Mouse (Mus musculus): Measurements from ENCODE around the gene Tarbp1. TPM values are rescaled to one million over a fixed set of nuclear protein-coding genes. Genes with fewer than 3 reads are reported as not detected.
"Not testable (repeated sequence)": the region's sequence is repeated elsewhere in the genome, so short reads cannot be mapped to it uniquely, and the experiment has no call there.

The Tarbp1 gene
- polyA plus RNA-seq, 1 experiment from 2014 or later: 1.1 TPM

DNA sequence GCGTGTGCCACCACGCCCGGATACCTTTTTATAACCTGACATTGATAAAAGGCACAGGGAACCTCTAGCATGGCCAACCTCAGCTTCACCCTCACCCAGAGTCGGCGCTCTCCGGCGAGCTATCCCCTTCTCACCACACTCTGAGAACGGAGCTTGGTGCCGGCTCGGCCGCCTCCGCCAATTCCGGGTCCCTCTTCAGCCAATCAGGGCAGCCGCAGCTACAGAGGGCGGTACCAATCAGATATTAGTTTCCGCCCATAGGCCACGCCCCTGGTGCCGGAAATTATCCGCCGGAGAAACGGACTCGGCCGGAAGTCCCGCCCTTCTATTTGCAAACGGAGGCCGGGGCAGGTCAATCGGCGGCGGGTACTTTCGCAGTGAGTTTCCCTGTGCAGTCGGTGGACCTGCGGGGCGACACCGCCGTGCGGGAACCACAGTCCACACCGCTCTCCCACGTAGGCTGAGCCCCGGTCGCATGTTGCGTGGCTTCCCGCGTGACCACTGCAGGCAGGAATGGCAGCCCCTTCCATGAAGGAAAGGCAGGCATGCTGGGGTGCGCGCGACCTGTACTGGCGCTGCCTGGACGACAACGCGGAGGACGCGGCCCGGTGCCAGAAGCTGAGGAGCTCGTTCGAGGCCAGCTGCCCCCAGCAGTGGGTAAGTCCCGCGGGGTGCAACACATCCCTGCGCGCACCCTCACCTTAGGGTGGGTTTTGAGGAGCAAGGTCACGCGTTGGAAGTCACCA is 52.5 kb downstream of the Tarbp1 start, which contains the start of gene Coa6:
Gene Coa6 (plus strand): TSS at position 342 of the 746 bp plus-strand sequence.
- TF ChIP-seq EP300 (optimal IDR thresholded peaks at IDR 0.05) (no peak), CTCF (IDR thresholded peaks at IDR 0.05; ENCODE audit: low read depth) (0 out of 2 replicates have a peak, but pooled peaks have one; percentile 7)
- peak; percentile 98 for ATAC-seq (ENCODE audit: low FRiP score, low TSS enrichment)
- Histone ChIP-seq H3K9ac (ENCODE audit: low read length) (peak within 1 kb of the TSS; percentile 87), H3K27me3 (ENCODE audit: control insufficient read depth, insufficient read depth, low read length) (no peaks in the 10 kb centered on the region), H3K4me2 (replicated peaks; ENCODE audit: low read depth) (peak within 1 kb of the TSS; percentile 92), H3K36me3 (ENCODE audit: control insufficient read depth, insufficient read depth, low read length) (peaks cover 11% of the 10 kb centered on the region), H3K4me3 (ENCODE audit: low read depth, low read length) (peak within 1 kb of the TSS; percentile 91), H3K9me3 (ENCODE audit: control insufficient read depth, low read length) (no peaks in the 10 kb centered on the region), H3K4me1 (replicated peaks; ENCODE audit: control insufficient read depth, insufficient read depth) (no peaks in the 10 kb centered on the region), H3K27ac (replicated peaks) (peak within 1 kb of the TSS; percentile 90)
- under 1% methylated on average over 61 of the region's 61 CpGs for WGBS
- DNase-seq (ENCODE audit: low spot score): peak; percentile 98

GRCm38 (mm10) chr8:126420834-126421233 is 54.0 kb downstream of the Tarbp1 start:
- Histone ChIP-seq H3K27ac (replicated peaks) (no peak overlapping the region), H3K4me2 (replicated peaks; ENCODE audit: low read depth) (no peak overlapping the region), H3K9me3 (ENCODE audit: control insufficient read depth, low read length) (no peaks in the 10 kb centered on the region), H3K27me3 (ENCODE audit: control insufficient read depth, insufficient read depth, low read length) (no peaks in the 10 kb centered on the region), H3K4me1 (replicated peaks; ENCODE audit: control insufficient read depth, insufficient read depth) (no peaks in the 10 kb centered on the region), H3K4me3 (ENCODE audit: low read depth, low read length) (no peak overlapping the region), H3K36me3 (ENCODE audit: control insufficient read depth, insufficient read depth, low read length) (peaks cover under 1% of the 10 kb centered on the region; the same call in 1 of the 2 replicates), H3K9ac (ENCODE audit: low read length) (no peak overlapping the region)
- WGBS: 75% methylated on average over 3 of the region's 3 CpGs
- no peak for DNase-seq (ENCODE audit: low spot score)
- ATAC-seq (ENCODE audit: low FRiP score, low TSS enrichment): no peak
- no peak for TF ChIP-seq EP300 (optimal IDR thresholded peaks at IDR 0.05)
- TF ChIP-seq CTCF (IDR thresholded peaks at IDR 0.05; ENCODE audit: low read depth): no peak

DNA sequence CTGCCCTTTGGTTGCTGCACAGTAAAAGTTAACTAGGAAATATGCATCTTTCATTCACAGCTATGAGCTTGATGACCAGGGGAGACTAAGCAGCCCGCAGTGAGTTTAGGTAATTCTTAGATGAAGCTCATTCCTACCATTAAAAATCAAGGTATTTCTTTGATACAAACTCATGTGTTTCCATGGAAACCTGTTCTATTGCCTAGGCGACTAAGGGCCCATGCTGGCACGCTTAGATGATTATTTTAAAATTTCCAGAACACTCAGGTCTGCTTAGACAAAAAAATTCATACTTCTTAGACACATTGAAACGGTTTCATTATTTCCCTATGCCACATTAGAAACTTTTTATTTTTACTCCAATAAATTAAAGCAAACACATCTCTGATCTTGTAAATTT is 69.8 kb downstream of the Tarbp1 start:
- WGBS: 73% methylated on average over 4 of the region's 4 CpGs
- H3K27ac ChIP-seq (replicated peaks): no peak overlapping the region
- no peak for TF ChIP-seq CTCF (IDR thresholded peaks at IDR 0.05; ENCODE audit: low read depth)

GRCm38 (mm10) chr8:126404550-126404949 is 70.3 kb downstream of the Tarbp1 start:
- not testable (repeated sequence) for H3K4me1 ChIP-seq (replicated peaks; ENCODE audit: control insufficient read depth, insufficient read depth); H3K4me3 ChIP-seq (ENCODE audit: low read depth, low read length); H3K27me3 ChIP-seq (ENCODE audit: control insufficient read depth, insufficient read depth, low read length); H3K9me3 ChIP-seq (ENCODE audit: control insufficient read depth, low read length); DNase-seq (ENCODE audit: low spot score); H3K4me2 ChIP-seq (replicated peaks; ENCODE audit: low read depth); H3K27ac ChIP-seq (replicated peaks); H3K36me3 ChIP-seq (ENCODE audit: control insufficient read depth, insufficient read depth, low read length); ATAC-seq (ENCODE audit: low FRiP score, low TSS enrichment); H3K9ac ChIP-seq (ENCODE audit: low read length)

More for the DNA sequence above, 69.8 kb downstream of the Tarbp1 start:
- Histone ChIP-seq H3K9ac (ENCODE audit: low read length) (no peak overlapping the region), H3K9me3 (ENCODE audit: control insufficient read depth, low read length) (no peaks in the 10 kb centered on the region), H3K27me3 (ENCODE audit: control insufficient read depth, insufficient read depth, low read length) (no peaks in the 10 kb centered on the region), H3K4me2 (replicated peaks; ENCODE audit: low read depth) (no peak overlapping the region), H3K4me3 (ENCODE audit: low read depth, low read length) (no peak overlapping the region), H3K36me3 (ENCODE audit: control insufficient read depth, insufficient read depth, low read length) (no peaks in the 10 kb centered on the region), H3K4me1 (replicated peaks; ENCODE audit: control insufficient read depth, insufficient read depth) (no peaks in the 10 kb centered on the region)
- ATAC-seq (ENCODE audit: low FRiP score, low TSS enrichment): no peak
- DNase-seq (ENCODE audit: low spot score): no peak

GRCm38 (mm10) chr8:126398349-126398748 is 76.5 kb downstream of the Tarbp1 start:
- ATAC-seq (ENCODE audit: low FRiP score, low TSS enrichment) (no peak), DNase-seq (ENCODE audit: low spot score) (no peak)
- Histone ChIP-seq H3K4me3 (ENCODE audit: low read depth, low read length) (no peak overlapping the region), H3K4me1 (replicated peaks; ENCODE audit: control insufficient read depth, insufficient read depth) (no peaks in the 10 kb centered on the region), H3K4me2 (replicated peaks; ENCODE audit: low read depth) (no peak overlapping the region), H3K27ac (replicated peaks) (no peak overlapping the region), H3K27me3 (ENCODE audit: control insufficient read depth, insufficient read depth, low read length) (no peaks in the 10 kb centered on the region), H3K9me3 (ENCODE audit: control insufficient read depth, low read length) (no peaks in the 10 kb centered on the region), H3K9ac (ENCODE audit: low read length) (no peak overlapping the region), H3K36me3 (ENCODE audit: control insufficient read depth, insufficient read depth, low read length) (no peaks in the 10 kb centered on the region)
- WGBS: 69% methylated on average over 3 of the region's 3 CpGs
- TF ChIP-seq CTCF (IDR thresholded peaks at IDR 0.05; ENCODE audit: low read depth) (peak; percentile 65), EP300 (optimal IDR thresholded peaks at IDR 0.05) (no peak)

- H3K4me2 ChIP-seq (replicated peaks; ENCODE audit: low read depth): no peak overlapping the region
- H3K27me3 ChIP-seq (ENCODE audit: control insufficient read depth, insufficient read depth, low read length): no peaks in the 10 kb centered on the region
- H3K27ac ChIP-seq (replicated peaks): no peak overlapping the region
- ATAC-seq (ENCODE audit: low FRiP score, low TSS enrichment) (no peak), DNase-seq (ENCODE audit: low spot score) (no peak)
- no peaks in the 10 kb centered on the region for H3K4me1 ChIP-seq (replicated peaks; ENCODE audit: control insufficient read depth, insufficient read depth)
- TF ChIP-seq CTCF (IDR thresholded peaks at IDR 0.05; ENCODE audit: low read depth) (no peak), EP300 (optimal IDR thresholded peaks at IDR 0.05) (no peak)
- H3K36me3 ChIP-seq (ENCODE audit: control insufficient read depth, insufficient read depth, low read length): no peaks in the 10 kb centered on the region
- no peaks in the 10 kb centered on the region for H3K9me3 ChIP-seq (ENCODE audit: control insufficient read depth, low read length)
- WGBS: 57% methylated on average over 5 of the region's 5 CpGs
- no peak overlapping the region for H3K9ac ChIP-seq (ENCODE audit: low read length)
- no peak overlapping the region for H3K4me3 ChIP-seq (ENCODE audit: low read depth, low read length)
Measured at GRCm38 (mm10) chr8:126395917-126396316, 78.9 kb downstream of the Tarbp1 start.

Measured in stomach, postnatal 0 days (tissue).